In the genomic region with DNA sequence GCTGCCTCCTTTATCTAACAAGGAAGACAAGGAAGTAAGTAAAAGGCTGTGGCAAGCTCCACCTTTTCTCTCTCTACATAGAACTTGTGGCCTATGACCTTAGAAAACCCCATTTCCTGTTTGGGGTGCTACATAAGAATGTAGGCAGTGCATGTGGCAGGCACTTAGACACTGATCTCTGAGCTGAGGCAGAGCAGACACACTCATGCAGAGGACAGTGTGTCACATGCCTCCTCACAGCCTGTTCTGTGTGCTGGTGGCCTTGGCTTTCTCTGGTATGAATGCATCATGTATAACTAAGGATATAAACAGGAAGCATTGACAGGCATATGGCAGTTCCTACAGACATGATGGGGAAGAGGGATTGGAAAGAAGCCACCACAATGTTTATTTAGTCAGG, we compare ENCODE assay signal across 7 mouse cellular contexts.
DNase-seq lines count a peak whose midpoint lies in the region; ATAC-seq and TF ChIP-seq lines count a peak whose summit lies in the region.
"Not testable (repeated sequence)": the region's sequence is repeated elsewhere in the genome, so short reads cannot be mapped to it uniquely, and the experiment has no call there.

No protein-coding gene starts in this region.

- TF ChIP-seq CTCF in forebrain, postnatal 0 days (IDR thresholded peaks at IDR 0.05; ENCODE audit: low read depth); lung, embryonic 14.5 days (IDR thresholded peaks at IDR 0.05; ENCODE audit: low read depth); stomach, postnatal 0 days (IDR thresholded peaks at IDR 0.05; ENCODE audit: low read depth): not testable (repeated sequence)

- H3K27me3 ChIP-seq in forebrain, postnatal 0 days (ENCODE audit: insufficient read depth, low read length); heart, embryonic 16.5 days (ENCODE audit: control insufficient read depth, insufficient read depth, low read length); lung, embryonic 14.5 days (ENCODE audit: insufficient read depth, low read length); stomach, postnatal 0 days (ENCODE audit: control insufficient read depth, insufficient read depth, low read length): not testable (repeated sequence)

- DNase-seq in forebrain, postnatal 0 days; lung, embryonic 14.5 days; stomach, postnatal 0 days (ENCODE audit: low spot score): not testable (repeated sequence)

- not testable (repeated sequence) for TF ChIP-seq EP300 in stomach, postnatal 0 days (optimal IDR thresholded peaks at IDR 0.05)

- not testable (repeated sequence) for H3K9me3 ChIP-seq in forebrain, postnatal 0 days (ENCODE audit: low read length); heart, embryonic 16.5 days (replicated peaks; ENCODE audit: control insufficient read depth, low read length); lung, embryonic 14.5 days (ENCODE audit: low read depth, low read length); stomach, postnatal 0 days (ENCODE audit: control insufficient read depth, low read length)

- not testable (repeated sequence) for H3K27ac ChIP-seq in forebrain, postnatal 0 days (ENCODE audit: low read depth, low read length); heart, embryonic 16.5 days (ENCODE audit: low read length); lung, embryonic 14.5 days (ENCODE audit: low read depth); stomach, postnatal 0 days (replicated peaks)

- H3K9ac ChIP-seq in forebrain, postnatal 0 days; heart, embryonic 16.5 days (ENCODE audit: low read length); lung, embryonic 14.5 days; stomach, postnatal 0 days (ENCODE audit: low read length): not testable (repeated sequence)

- not testable (repeated sequence) for H3K4me2 ChIP-seq in forebrain, postnatal 0 days (ENCODE audit: low read depth); heart, embryonic 16.5 days (ENCODE audit: low read depth, low read length); lung, embryonic 14.5 days; stomach, postnatal 0 days (replicated peaks; ENCODE audit: low read depth)

- peak; percentile 97 for ATAC-seq in activated CD4-positive, CD25-positive, alpha-beta regulatory T cell, adult 4 months
- ATAC-seq in forebrain, postnatal 0 days = peak; percentile 71
- ATAC-seq in heart, embryonic 16.5 days (replicated peaks; ENCODE audit: extremely low read depth, insufficient read depth, low FRiP score) = peak; percentile 55; the same call in 1 of the 2 replicates
- peak; percentile 98 for ATAC-seq in inflammation-experienced regulatory T-cells, adult 6 months
- ATAC-seq in lung, embryonic 14.5 days (ENCODE audit: insufficient read depth) = peak; percentile 63; the same call in 1 of the 2 replicates
- ATAC-seq in megakaryocyte progenitor cell, adult 5-6 weeks (replicated peaks; ENCODE audit: poor library complexity) = peak; percentile 34; the same call in 1 of the 2 replicates
- ATAC-seq in stomach, postnatal 0 days (ENCODE audit: low FRiP score, low TSS enrichment) = peak; percentile 64

- not testable (repeated sequence) for H3K36me3 ChIP-seq in forebrain, postnatal 0 days (ENCODE audit: insufficient read depth); heart, embryonic 16.5 days (ENCODE audit: control insufficient read depth, insufficient read depth); lung, embryonic 14.5 days (ENCODE audit: insufficient read depth); stomach, postnatal 0 days (ENCODE audit: control insufficient read depth, insufficient read depth, low read length)

- not testable (repeated sequence) for H3K4me1 ChIP-seq in forebrain, postnatal 0 days (ENCODE audit: insufficient read depth); heart, embryonic 16.5 days (ENCODE audit: control insufficient read depth, insufficient read depth, low read length); lung, embryonic 14.5 days (ENCODE audit: insufficient read depth); stomach, postnatal 0 days (replicated peaks; ENCODE audit: control insufficient read depth, insufficient read depth)

- H3K4me3 ChIP-seq in forebrain, postnatal 0 days (ENCODE audit: low read depth, low read length); heart, embryonic 16.5 days (ENCODE audit: low read length); lung, embryonic 14.5 days (ENCODE audit: low read depth, low read length); stomach, postnatal 0 days (ENCODE audit: low read depth, low read length): not testable (repeated sequence)

Comparison
In these comparisons a context has a peak if more than half of its experiments do, and no peak if none do; other contexts are left out.
1. ATAC-seq: peak in every context shown above with its lines; median percentile 98 in inflammation-experienced regulatory T-cells, adult 6 months; 97 in activated CD4-positive, CD25-positive, alpha-beta regulatory T cell, adult 4 months; 71 in forebrain, postnatal 0 days; 64 in stomach, postnatal 0 days; 63 in lung, embryonic 14.5 days; 55 in heart, embryonic 16.5 days; 34 in megakaryocyte progenitor cell, adult 5-6 weeks.